Mouse (Mus musculus): ENCODE measurements around the gene Cast. TPM values are rescaled to one million over a fixed set of nuclear protein-coding genes. Genes with fewer than 3 reads are reported as not detected.

Gene Cast
- polyA plus RNA-seq (2015; fragmentation: Nextera tagmentation; extraction: Ambion mirVana) = 6.8 and 7.3 TPM in 2 replicates

DNA sequence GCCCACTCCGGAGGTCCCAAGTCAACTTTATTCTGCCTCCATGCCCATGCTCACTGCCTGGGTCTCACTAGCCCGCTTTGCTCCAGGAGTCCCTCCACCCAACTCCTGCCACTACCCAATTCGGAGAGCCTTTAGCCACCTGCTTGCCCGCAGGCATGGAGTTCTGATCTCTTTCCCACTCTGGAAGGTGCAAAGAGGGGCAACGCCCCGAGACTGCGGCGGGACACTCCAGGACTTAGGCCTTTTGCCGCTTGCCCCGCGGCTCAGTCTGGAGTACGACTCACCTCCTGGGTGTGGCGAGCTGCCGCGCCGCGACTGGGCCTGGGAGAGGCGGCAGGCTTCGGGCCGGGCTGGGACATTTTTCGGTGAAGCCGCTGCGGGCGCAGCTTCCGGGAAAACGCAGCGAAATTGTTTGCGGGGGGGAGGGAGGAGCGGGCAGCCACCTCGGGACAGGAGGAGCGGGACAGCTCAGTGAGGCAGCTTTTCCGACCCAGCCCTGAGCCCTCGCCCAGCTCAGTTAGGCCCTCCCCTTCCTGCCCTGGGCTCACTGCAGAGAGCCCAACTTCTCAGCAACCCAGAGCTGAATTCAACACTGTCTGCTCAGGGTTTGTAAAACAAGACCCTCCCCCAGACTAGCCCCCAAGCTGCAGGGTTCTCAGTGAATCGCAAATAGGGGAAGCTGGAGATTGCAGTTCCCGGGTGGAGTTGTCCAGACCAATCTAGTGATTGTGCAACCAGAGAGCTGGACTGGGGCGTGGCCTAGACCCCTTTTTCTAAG lies at the start of gene Cast:
Gene Cast, minus strand, starts transcription at position 659 of the 778 bp plus-strand sequence.
- Histone ChIP-seq H3K27me3 (peaks cover 16% of the 10 kb centered on the region; the same call in 1 of the 2 replicates), H3K9ac (replicated peaks) (peak within 1 kb of the TSS; percentile 69), H3K36me3 (no peaks in the 10 kb centered on the region), H3K4me2 (replicated peaks) (peak within 1 kb of the TSS; percentile 96), H3K4me1 (replicated peaks) (peaks cover 14% of the 10 kb centered on the region), H3K4me3 (replicated peaks) (peak within 1 kb of the TSS; percentile 64), H3K27ac (no peak within 1 kb of the TSS), H3K9me3 (no peaks in the 10 kb centered on the region)
- ATAC-seq = peak; percentile 92
- 1% methylated on average over 36 of the region's 36 CpGs for WGBS

DNA sequence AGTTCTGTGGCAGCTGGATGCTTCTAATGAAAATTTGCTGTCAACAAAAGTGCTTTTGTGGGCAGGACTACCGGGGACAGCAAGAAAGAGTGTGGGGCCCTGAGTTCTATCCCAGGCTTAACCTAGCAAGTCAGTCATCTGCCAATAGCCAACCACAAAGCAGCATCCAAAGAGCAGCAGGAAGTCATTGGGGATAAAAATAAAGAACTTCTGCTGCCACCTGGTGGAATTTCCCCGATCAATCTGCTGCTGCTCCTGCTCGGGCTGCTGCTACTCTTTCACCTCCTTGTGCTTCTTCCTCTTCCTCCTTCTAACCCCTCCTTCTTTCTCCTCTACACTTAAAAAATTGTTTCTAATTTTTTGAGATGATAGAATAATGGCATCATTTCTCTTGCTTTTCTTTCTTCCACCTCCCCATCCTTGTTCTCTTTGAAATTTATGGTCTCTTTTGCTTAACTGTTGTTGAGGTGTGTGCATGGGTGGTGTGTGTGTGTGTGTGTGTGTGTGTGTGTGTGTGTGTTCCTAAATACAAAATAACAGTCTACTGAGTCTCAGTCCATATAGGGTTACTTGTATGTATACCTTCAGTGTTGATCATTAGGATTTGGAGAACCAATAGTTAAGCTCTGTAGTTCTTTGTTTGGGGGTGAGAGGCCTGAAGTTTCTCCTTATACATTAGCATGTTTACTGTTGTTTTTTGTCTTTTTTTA lies 45.9 kb upstream of the Cast start:
- H3K27me3 ChIP-seq = no peaks in the 10 kb centered on the region
- 8% methylated on average over 3 of the region's 3 CpGs for WGBS

DNA sequence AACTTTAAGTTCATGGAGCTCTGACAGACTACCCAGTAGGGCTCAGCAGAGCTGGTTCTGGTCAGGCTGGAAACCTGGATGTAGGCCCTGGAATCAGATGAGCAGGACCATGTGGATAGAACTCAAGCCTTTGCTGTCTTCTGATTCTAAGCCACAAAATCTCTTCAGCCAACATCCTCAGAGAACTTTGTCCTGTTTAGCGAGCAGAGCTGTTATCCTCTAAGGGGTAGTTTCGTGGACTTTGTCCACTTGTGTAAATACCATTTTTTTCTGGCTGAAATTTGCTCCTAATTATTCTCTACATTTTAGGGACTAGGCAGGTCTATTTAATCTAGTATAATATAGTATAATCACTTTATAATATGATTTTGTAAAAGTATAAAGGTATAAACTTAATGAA lies 42.2 kb upstream of the Cast start:
- ATAC-seq = no peak
- no peak overlapping the region for H3K9ac ChIP-seq (replicated peaks)
- no peak overlapping the region for H3K4me2 ChIP-seq (replicated peaks)
- WGBS = 91% methylated on average over 2 of the region's 2 CpGs
- H3K27me3 ChIP-seq = no peaks in the 10 kb centered on the region
- no peaks in the 10 kb centered on the region for H3K4me1 ChIP-seq (replicated peaks)
- H3K36me3 ChIP-seq = no peaks in the 10 kb centered on the region
- no peak overlapping the region for H3K4me3 ChIP-seq (replicated peaks)
- no peak overlapping the region for H3K27ac ChIP-seq
- H3K9me3 ChIP-seq = no peaks in the 10 kb centered on the region

More for the DNA sequence above, 45.9 kb upstream of the Cast start:
- Histone ChIP-seq H3K4me2 (replicated peaks) (no peak overlapping the region), H3K4me3 (replicated peaks) (no peak overlapping the region), H3K9me3 (no peaks in the 10 kb centered on the region), H3K9ac (replicated peaks) (no peak overlapping the region), H3K27ac (no peak overlapping the region), H3K36me3 (no peaks in the 10 kb centered on the region), H3K4me1 (replicated peaks) (no peaks in the 10 kb centered on the region)
- ATAC-seq = peak; percentile 83

DNA sequence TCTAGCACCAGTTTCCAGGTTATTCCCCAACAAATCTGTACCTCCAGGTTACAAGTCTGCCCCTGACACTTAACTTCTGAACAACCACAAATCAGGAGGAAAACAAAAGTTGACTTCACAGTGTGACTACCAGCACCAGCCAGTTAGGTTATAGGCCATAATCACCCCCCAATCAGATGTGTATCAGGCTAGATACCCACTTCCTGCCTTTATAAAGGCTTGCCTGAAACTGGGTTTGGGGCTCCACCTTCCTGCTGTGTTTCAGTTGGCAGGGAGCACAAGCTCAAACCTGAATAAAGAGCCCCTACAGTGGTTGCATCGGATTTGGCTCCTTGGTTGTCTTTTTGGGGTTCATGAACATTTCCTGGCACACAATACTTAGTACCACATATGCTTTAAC lies 37.3 kb upstream of the Cast start:
- Histone ChIP-seq H3K36me3 (no peaks in the 10 kb centered on the region), H3K27ac (no peak overlapping the region), H3K9me3 (no peaks in the 10 kb centered on the region), H3K9ac (replicated peaks) (no peak overlapping the region), H3K4me1 (replicated peaks) (no peaks in the 10 kb centered on the region), H3K27me3 (no peaks in the 10 kb centered on the region), H3K4me3 (replicated peaks) (no peak overlapping the region), H3K4me2 (replicated peaks) (no peak overlapping the region)
- WGBS = 79% methylated on average over 1 of the region's 1 CpGs
- no peak for ATAC-seq

DNA sequence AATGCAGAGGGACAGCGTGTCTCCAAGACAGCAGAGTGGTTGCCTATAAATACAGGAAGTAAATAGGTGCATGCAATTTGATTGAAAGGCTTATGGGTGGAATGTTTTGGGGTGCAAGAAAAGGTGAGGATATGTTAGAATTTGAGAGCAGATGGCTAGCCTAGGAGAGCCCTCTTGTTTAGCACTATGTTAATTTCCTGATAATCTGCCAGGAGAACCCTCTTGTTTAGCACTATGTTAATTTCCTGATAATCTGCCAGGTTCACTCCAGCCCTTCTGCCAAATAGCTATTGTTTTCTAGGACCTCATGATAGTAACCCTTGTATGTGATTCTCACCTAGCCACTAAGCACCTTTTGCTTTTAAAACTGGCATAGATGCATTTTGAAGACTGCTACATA lies 25.9 kb upstream of the Cast start:
- Histone ChIP-seq H3K27me3 (no peaks in the 10 kb centered on the region), H3K27ac (no peak overlapping the region), H3K9me3 (no peaks in the 10 kb centered on the region), H3K9ac (replicated peaks) (no peak overlapping the region), H3K36me3 (no peaks in the 10 kb centered on the region), H3K4me2 (replicated peaks) (no peak overlapping the region), H3K4me1 (replicated peaks) (no peaks in the 10 kb centered on the region), H3K4me3 (replicated peaks) (no peak overlapping the region)
- 84% methylated on average over 1 of the region's 1 CpGs for WGBS
- no peak for ATAC-seq

DNA sequence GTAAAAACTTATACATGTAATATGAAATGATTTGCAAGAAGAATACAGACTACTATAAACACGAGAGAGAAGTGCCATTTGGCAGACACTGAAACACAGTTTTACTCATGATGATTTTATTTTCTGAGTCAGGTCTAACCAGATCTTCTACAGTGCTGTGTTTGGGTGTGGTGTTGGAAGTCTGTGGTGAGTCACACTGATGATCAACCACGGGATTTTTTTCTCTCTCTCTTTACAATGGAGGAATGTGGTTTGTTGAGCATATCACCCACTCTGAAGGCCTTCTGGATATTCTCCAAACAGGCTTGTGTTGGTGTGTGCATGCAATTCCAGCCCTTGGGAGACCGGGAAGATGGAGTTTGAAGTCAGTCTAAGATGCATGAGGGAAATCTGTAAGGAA lies 13.5 kb upstream of the Cast start:
- no peak overlapping the region for H3K9ac ChIP-seq (replicated peaks)
- no peaks in the 10 kb centered on the region for H3K27me3 ChIP-seq
- H3K36me3 ChIP-seq = no peaks in the 10 kb centered on the region
- no peak overlapping the region for H3K4me3 ChIP-seq (replicated peaks)
- no peak overlapping the region for H3K27ac ChIP-seq
- 78% methylated on average over 3 of the region's 3 CpGs for WGBS
- no peak for ATAC-seq
- no peaks in the 10 kb centered on the region for H3K9me3 ChIP-seq
- no peaks in the 10 kb centered on the region for H3K4me1 ChIP-seq (replicated peaks)
- H3K4me2 ChIP-seq (replicated peaks) = no peak overlapping the region

DNA sequence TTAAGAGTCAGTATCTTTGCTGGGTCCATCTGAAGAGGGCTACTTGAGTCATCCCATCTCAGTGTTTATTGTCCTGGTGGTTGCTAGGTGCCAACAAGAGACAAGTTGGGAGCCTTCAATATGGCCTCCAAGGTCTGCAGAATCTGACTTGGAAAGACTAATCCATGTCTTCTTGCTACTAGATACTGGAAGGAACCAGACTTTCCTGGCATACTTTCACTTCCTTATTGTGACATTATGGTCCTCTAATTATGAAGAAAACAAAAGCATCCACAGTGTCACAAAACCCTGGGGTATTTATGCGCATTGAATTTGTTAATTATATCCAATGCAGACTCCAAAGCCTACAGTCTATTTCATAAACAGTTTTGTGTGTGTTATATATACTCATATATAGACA lies 7.1 kb upstream of the Cast start:
- no peak overlapping the region for H3K27ac ChIP-seq
- no peaks in the 10 kb centered on the region for H3K36me3 ChIP-seq
- H3K27me3 ChIP-seq = no peaks in the 10 kb centered on the region
- H3K4me2 ChIP-seq (replicated peaks) = no peak overlapping the region
- 90% methylated on average over 1 of the region's 1 CpGs for WGBS
- no peak overlapping the region for H3K9ac ChIP-seq (replicated peaks)
- no peak overlapping the region for H3K4me3 ChIP-seq (replicated peaks)
- no peaks in the 10 kb centered on the region for H3K9me3 ChIP-seq
- H3K4me1 ChIP-seq (replicated peaks) = no peaks in the 10 kb centered on the region
- no peak for ATAC-seq

DNA sequence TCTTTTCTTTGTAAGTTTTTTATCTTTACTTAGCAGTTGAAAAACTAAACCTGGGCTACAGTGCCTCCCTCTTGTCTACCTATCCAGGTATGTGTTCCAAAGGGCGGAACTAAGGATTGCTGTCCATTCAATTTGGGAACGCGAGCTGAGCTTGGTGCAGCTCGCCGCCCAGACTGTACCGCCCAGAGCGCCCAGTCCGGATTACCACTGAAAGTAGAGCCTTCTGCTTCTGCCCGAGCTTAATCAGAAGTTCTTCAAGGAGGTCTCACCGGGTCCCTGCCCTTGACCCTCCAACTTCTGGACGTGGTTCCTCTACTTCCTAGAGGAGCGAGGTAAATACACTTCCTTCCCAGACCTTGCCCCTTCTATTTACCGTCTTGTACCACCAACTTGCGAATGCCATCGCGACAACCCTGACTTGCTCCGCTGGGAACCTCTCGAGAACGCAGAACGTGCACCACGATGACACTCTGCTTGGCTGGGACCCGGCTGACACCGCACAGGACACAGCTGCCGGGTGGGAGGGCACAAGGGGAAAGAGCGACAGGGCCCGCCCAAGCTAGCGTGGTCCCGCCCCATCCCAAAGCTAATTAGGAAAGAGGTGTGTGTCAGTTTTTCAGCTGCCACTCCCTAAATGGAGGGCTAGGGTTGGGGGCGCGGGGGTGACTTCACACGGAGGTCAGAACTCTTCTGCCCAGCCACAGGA lies 1.0 kb downstream of the Cast start:
- 2% methylated on average over 31 of the region's 31 CpGs for WGBS
- no peak overlapping the region for H3K27ac ChIP-seq

DNA sequence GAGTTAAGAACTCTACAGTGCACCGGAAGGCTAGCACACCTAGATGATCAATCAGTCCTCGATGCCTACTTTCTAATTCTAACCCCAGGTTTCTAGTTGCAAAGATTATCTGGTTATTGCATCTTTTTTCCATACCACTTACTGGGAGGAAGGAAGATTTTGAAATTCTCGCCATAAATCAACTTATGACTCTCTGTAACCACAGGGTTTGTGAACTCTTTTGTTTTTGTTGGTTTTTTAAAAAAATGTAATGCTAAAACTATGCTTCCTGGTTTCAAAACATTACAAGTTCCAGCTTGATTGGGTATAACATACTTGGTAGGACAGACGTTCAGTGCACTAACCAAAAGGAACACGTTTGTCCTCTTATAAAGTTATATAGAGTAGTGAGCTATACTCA lies 1.7 kb downstream of the Cast start:
- Histone ChIP-seq H3K4me1 (replicated peaks) (peaks cover 14% of the 10 kb centered on the region), H3K27ac (no peak overlapping the region), H3K9me3 (no peaks in the 10 kb centered on the region), H3K27me3 (peaks cover 16% of the 10 kb centered on the region; the same call in 1 of the 2 replicates), H3K4me3 (replicated peaks) (no peak overlapping the region), H3K9ac (replicated peaks) (no peak overlapping the region), H3K4me2 (replicated peaks) (no peak overlapping the region), H3K36me3 (no peaks in the 10 kb centered on the region)
- 64% methylated on average over 5 of the region's 5 CpGs for WGBS
- ATAC-seq = no peak

More for the DNA sequence above, 1.0 kb downstream of the Cast start:
- peak overlapping the region; percentile 64 for H3K4me3 ChIP-seq (replicated peaks)
- peaks cover 14% of the 10 kb centered on the region for H3K4me1 ChIP-seq (replicated peaks)
- H3K9me3 ChIP-seq = no peaks in the 10 kb centered on the region
- peaks cover 16% of the 10 kb centered on the region; the same call in 1 of the 2 replicates for H3K27me3 ChIP-seq
- peak overlapping the region; percentile 69 for H3K9ac ChIP-seq (replicated peaks)
- peak overlapping the region; percentile 96 for H3K4me2 ChIP-seq (replicated peaks)
- peak; percentile 92 for ATAC-seq
- H3K36me3 ChIP-seq = no peaks in the 10 kb centered on the region

DNA sequence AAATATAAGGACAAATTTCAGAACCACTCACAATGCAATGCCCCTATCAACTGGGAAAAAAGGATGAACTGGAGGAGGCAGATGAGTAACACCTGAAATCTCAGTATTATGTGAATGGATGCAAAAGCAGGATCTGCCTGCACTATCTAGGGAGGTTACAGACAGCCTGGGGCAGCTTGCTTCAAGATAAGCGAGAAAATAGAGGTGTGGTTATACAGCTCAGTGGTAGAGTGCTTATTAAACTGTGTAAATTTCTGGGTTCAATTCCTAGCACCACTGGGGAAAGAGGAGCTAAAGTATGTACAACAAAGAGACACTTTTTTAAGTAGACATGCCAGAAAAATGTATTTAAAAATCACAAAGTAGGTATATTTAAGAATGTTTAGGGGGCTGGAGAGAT lies 14.2 kb downstream of the Cast start:
- Histone ChIP-seq H3K36me3 (no peaks in the 10 kb centered on the region), H3K4me1 (replicated peaks) (no peaks in the 10 kb centered on the region), H3K27me3 (no peaks in the 10 kb centered on the region), H3K4me2 (replicated peaks) (no peak overlapping the region), H3K9me3 (no peaks in the 10 kb centered on the region), H3K9ac (replicated peaks) (no peak overlapping the region), H3K27ac (no peak overlapping the region), H3K4me3 (replicated peaks) (no peak overlapping the region)
- 63% methylated on average over 1 of the region's 1 CpGs for WGBS
- no peak for ATAC-seq

DNA sequence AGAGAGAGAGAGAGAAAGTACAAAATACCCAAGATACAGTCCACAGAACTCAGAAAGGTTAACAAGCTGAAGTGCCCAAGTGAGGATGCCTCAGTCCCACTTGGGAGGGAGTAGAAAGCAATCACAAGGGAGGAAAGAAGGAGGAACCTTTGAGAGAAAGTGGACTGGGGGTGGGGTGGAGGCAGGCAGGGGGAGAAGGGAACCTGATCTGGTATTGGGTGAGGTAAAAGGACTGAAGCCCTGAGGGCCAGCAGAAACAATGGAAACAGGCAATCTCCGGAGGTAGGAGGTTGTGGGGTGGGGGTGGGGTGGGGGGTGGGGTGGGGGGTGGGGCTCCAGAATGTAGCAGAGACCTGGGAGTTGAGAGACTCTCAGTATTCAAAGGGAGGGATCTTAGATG lies 20.9 kb downstream of the Cast start:
- no peaks in the 10 kb centered on the region for H3K4me1 ChIP-seq (replicated peaks)
- no peak overlapping the region for H3K4me3 ChIP-seq (replicated peaks)
- H3K27ac ChIP-seq = no peak overlapping the region
- 0% methylated on average over 1 of the region's 1 CpGs for WGBS
- H3K9ac ChIP-seq (replicated peaks) = no peak overlapping the region
- H3K36me3 ChIP-seq = no peaks in the 10 kb centered on the region
- no peak overlapping the region for H3K4me2 ChIP-seq (replicated peaks)
- no peaks in the 10 kb centered on the region for H3K9me3 ChIP-seq
- H3K27me3 ChIP-seq = no peaks in the 10 kb centered on the region
- no peak for ATAC-seq

DNA sequence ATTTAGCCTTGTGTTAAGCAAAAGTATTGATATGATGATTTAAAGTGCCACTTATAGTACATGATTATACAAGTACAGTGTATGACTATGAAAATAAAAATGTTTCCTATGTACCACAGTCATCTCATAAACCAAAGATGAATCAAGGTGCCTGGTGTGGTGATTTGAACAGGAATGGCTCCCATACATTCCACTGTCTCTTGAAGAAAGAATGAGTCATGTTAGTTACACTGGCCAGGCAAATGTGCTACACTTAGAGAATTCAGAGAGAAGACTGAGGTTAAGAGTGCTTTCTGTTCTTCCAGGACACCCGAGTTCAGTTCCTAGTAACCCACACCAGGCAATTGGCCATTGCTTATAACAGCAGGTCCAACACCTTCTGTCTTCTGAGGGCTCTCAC lies 36.5 kb downstream of the Cast start:
- no peaks in the 10 kb centered on the region for H3K27me3 ChIP-seq
- H3K4me3 ChIP-seq (replicated peaks) = no peak overlapping the region
- WGBS = 84% methylated on average over 1 of the region's 1 CpGs
- ATAC-seq = no peak
- no peak overlapping the region for H3K27ac ChIP-seq
- no peaks in the 10 kb centered on the region for H3K9me3 ChIP-seq
- H3K4me1 ChIP-seq (replicated peaks) = peaks cover 8% of the 10 kb centered on the region; the same call in 1 of the 2 replicates
- H3K36me3 ChIP-seq = no peaks in the 10 kb centered on the region
- no peak overlapping the region for H3K9ac ChIP-seq (replicated peaks)
- no peak overlapping the region for H3K4me2 ChIP-seq (replicated peaks)

Data from midbrain, embryonic 13.5 days (tissue).